Mouse (Mus musculus) C2C12 (cell line): ENCODE data around the gene Clec12b. TPM values are rescaled to one million over a fixed set of nuclear protein-coding genes. Genes with fewer than 3 reads are reported as not detected.

Source experiments
- H3K27me3 ChIP-seq: one replicate; pipeline ENCODE4 v1.6.1; 2011; ENCODE audit not compliant: control insufficient read depth, insufficient read depth, insufficient read length
- H3K36me3 ChIP-seq: one replicate; pipeline ENCODE4 v1.6.1; 2011; ENCODE audit not compliant: control insufficient read depth, insufficient read depth
- H3K4me3 ChIP-seq: one replicate; pipeline ENCODE4 v1.5.1; 2011; ENCODE audit warnings: mild to moderate bottlenecking, control low read depth; ENCODE audit not compliant: poor library complexity, insufficient read depth, severe bottlenecking
- H3K79me2 ChIP-seq: one replicate; pipeline ENCODE4 v1.6.1; 2011; ENCODE audit not compliant: control insufficient read depth, insufficient read depth
- H3K79me3 ChIP-seq: one replicate; pipeline ENCODE4 v1.6.1; 2011; ENCODE audit warnings: low read depth, control low read depth
- H3ac ChIP-seq: one replicate; pipeline ENCODE3; 2011; ENCODE audit warnings: low read depth; ENCODE audit not compliant: control insufficient read depth, insufficient read length
- CEBPB ChIP-seq: IDR thresholded peaks from one replicate; pipeline ENCODE4 v1.6.1; 2011; ENCODE audit warnings: low read depth, mild to moderate bottlenecking, control low read depth, moderate library complexity
- CTCF ChIP-seq: IDR thresholded peaks from one replicate; pipeline ENCODE4 v1.5.1; 2011; ENCODE audit not compliant: control insufficient read depth, insufficient read depth, insufficient read length
- FOSL1 ChIP-seq: IDR thresholded peaks from one replicate; pipeline ENCODE4 v1.8.0; 2011; ENCODE audit warnings: mild to moderate bottlenecking, low read length; ENCODE audit not compliant: poor library complexity, insufficient read depth, severe bottlenecking
- MAX ChIP-seq: IDR thresholded peaks from one replicate; pipeline ENCODE4 v1.6.1; 2011; ENCODE audit warnings: mild to moderate bottlenecking, control low read depth
- MYOD1 ChIP-seq: IDR thresholded peaks from one replicate; pipeline ENCODE4 v1.6.1; 2011; ENCODE audit warnings: low read depth; ENCODE audit not compliant: control insufficient read depth, insufficient read length
- MYOG ChIP-seq: IDR thresholded peaks from one replicate; pipeline ENCODE4 v1.6.1; 2011; ENCODE audit not compliant: control insufficient read depth, insufficient read length; ENCODE audit errors: extremely low read depth
- USF1 ChIP-seq: IDR thresholded peaks from one replicate; pipeline ENCODE4 v1.6.1; 2011; ENCODE audit warnings: low read depth, mild to moderate bottlenecking, control low read depth, moderate library complexity
- polyA plus RNA-seq: library from polyadenylated mRNA; unstranded; fragments of >200 nt; fragmentation: generic; extraction: Trizol; gene quantifications from one replicate; pipeline ENCODE4 v1.2.1, GENCODE M21; 2012; ENCODE audit warnings: missing spikeins

The Clec12b gene
- polyA plus RNA-seq, 1 experiment: not detected

- no peaks in the 10 kb centered on the region for H3K79me2 ChIP-seq
- peaks cover 3% of the 10 kb centered on the region for H3K27me3 ChIP-seq
These were observed 59.0 kb downstream of the Clec12b start for GRCm38 (mm10) chr6:129326568-129327150.

GRCm38 (mm10) chr6:129326016-129326415 lies 59.7 kb downstream of the Clec12b start:
- Histone ChIP-seq H3ac (no peak overlapping the region), H3K79me2 (no peaks in the 10 kb centered on the region), H3K27me3 (no peaks in the 10 kb centered on the region), H3K36me3 (no peaks in the 10 kb centered on the region), H3K4me3 (no peak overlapping the region), H3K79me3 (no peaks in the 10 kb centered on the region)
- TF ChIP-seq CEBPB (no peak), MYOG (no peak), USF1 (no peak), CTCF (no peak), MYOD1 (no peak), FOSL1 (no peak), MAX (no peak)

More at GRCm38 (mm10) chr6:129326568-129327150, 59.0 kb downstream of the Clec12b start:
- Histone ChIP-seq H3ac (no peak overlapping the region), H3K4me3 (no peak overlapping the region), H3K36me3 (no peaks in the 10 kb centered on the region), H3K79me3 (no peaks in the 10 kb centered on the region)
- TF ChIP-seq MYOD1 (no peak), FOSL1 (no peak), CTCF (no peak), MYOG (no peak), MAX (no peak), USF1 (no peak), CEBPB (no peak)

Other genes with a start within 250 kb of the Clec12b start
- gene Clec2d, start 205.3 kb downstream of the Clec12b start, polyA plus RNA-seq: 8.0 TPM
- gene Cd69, start 110.4 kb downstream of the Clec12b start, polyA plus RNA-seq: not detected
- gene 4922502D21Rik, start 54.1 kb downstream of the Clec12b start, polyA plus RNA-seq: not detected
- not detected for gene Clec12a, start 43.2 kb downstream of the Clec12b start, polyA plus RNA-seq
- gene Clec1b, start 11.4 kb upstream of the Clec12b start, polyA plus RNA-seq: not detected
- gene Clec9a, start 23.0 kb upstream of the Clec12b start, polyA plus RNA-seq: not detected
- gene Clec1a, start 66.1 kb upstream of the Clec12b start, polyA plus RNA-seq: 0.18 TPM
- gene Olr1, start 121.3 kb upstream of the Clec12b start, polyA plus RNA-seq: 0.99 TPM
- gene Tmem52b, start 126.7 kb upstream of the Clec12b start, polyA plus RNA-seq: 0.02 TPM
- gene Gabarapl1, start 147.3 kb upstream of the Clec12b start, polyA plus RNA-seq: 64.3 TPM
- gene Klre1, start 192.0 kb upstream of the Clec12b start, polyA plus RNA-seq: not detected
- gene Klrd1, start 205.9 kb upstream of the Clec12b start, polyA plus RNA-seq: not detected
- gene Klrk1, start 238.0 kb upstream of the Clec12b start, polyA plus RNA-seq: not detected